Mouse (Mus musculus) small intestine, adult 2 months (tissue): ENCODE results near the gene Scml4.

Experiments used
- CTCF ChIP-seq: fragments of 200-500 bp; IDR thresholded peaks from 2 replicates; pipeline ENCODE4 v1.5.1; 2012; ENCODE audit warnings: low read depth, mild to moderate bottlenecking, control low read depth, inconsistent platforms, low read length, moderate library complexity, mixed read lengths; ENCODE audit not compliant: insufficient replicate concordance, insufficient read length; ENCODE audit errors: extremely low read depth
- POLR2A ChIP-seq: fragments of 200-500 bp; IDR thresholded peaks from 2 replicates; pipeline ENCODE4 v1.6.1; 2012; ENCODE audit warnings: low read depth, mild to moderate bottlenecking, control low read depth, inconsistent platforms, low read length, moderate library complexity

DNA sequence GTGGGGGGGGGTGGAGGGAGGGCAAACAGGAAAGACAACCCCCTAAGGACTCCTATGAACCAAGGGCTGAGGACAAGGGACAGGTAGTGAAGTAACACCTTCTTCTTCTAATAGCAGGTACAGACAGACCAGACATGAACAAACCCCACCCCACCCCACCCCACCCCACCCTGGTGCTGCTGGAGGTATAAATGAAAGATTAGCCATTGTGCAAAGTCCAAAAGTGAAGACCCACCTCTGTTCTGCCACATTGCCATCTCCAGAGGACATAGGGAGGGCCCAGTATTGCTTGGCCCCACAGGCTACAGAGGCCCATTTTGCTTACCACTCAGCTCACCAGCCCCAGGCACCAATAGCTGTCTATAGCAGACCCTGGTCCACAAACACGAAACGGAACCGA lies 95.0 kb downstream of the Scml4 start:
- no peak for TF ChIP-seq POLR2A
- TF ChIP-seq CTCF = no peak
